Mouse (Mus musculus) liver (tissue): ENCODE measurements around the gene Il6st.

Experiments
- DNase-seq: peaks from one replicate; pipeline ENCODE4 v3.0.0-alpha.2; 2020; ENCODE audit warnings: mixed read lengths

Gene Il6st

GRCm38 (mm10) chr13:112447108-112447665 is 16.7 kb upstream of the Il6st start:
- DNase-seq: no peak

- no peak for DNase-seq
These were observed 13.7 kb upstream of the Il6st start for GRCm38 (mm10) chr13:112450210-112450609.

GRCm38 (mm10) chr13:112457366-112457765 is 6.5 kb upstream of the Il6st start:
- DNase-seq: no peak

GRCm38 (mm10) chr13:112458016-112458415 is 5.9 kb upstream of the Il6st start:
- no peak for DNase-seq

- DNase-seq: no peak
These were observed 5.3 kb upstream of the Il6st start for GRCm38 (mm10) chr13:112458435-112459018.

GRCm38 (mm10) chr13:112459956-112460355 is 3.9 kb upstream of the Il6st start:
- no peak for DNase-seq

- no peak for DNase-seq
These were observed 1.4 kb upstream of the Il6st start for GRCm38 (mm10) chr13:112462411-112462987.

GRCm38 (mm10) chr13:112463337-112463802 is 500 bp upstream of the Il6st start:
- DNase-seq: no peak

- no peak for DNase-seq
These were observed 887 bp downstream of the Il6st start for GRCm38 (mm10) chr13:112464626-112465287.

- no peak for DNase-seq
These were observed 1.7 kb downstream of the Il6st start for GRCm38 (mm10) chr13:112465585-112465984.

- DNase-seq: no peak
These were observed 2.5 kb downstream of the Il6st start for GRCm38 (mm10) chr13:112466136-112466945.

- no peak for DNase-seq
These were observed 3.0 kb downstream of the Il6st start for GRCm38 (mm10) chr13:112466946-112467255.

GRCm38 (mm10) chr13:112467384-112467783 is 3.5 kb downstream of the Il6st start:
- no peak for DNase-seq

- DNase-seq: no peak
These were observed 5.6 kb downstream of the Il6st start for GRCm38 (mm10) chr13:112469491-112469890.

- no peak for DNase-seq
These were observed 7.3 kb downstream of the Il6st start for GRCm38 (mm10) chr13:112471201-112471600.

- DNase-seq: no peak
These were observed 8.6 kb downstream of the Il6st start for GRCm38 (mm10) chr13:112472401-112473023.

GRCm38 (mm10) chr13:112473757-112474755 is 10.2 kb downstream of the Il6st start:
- DNase-seq: no peak

GRCm38 (mm10) chr13:112479032-112479431 is 15.2 kb downstream of the Il6st start:
- DNase-seq: no peak

GRCm38 (mm10) chr13:112479926-112480325 is 16.1 kb downstream of the Il6st start:
- DNase-seq: no peak

GRCm38 (mm10) chr13:112482525-112482924 is 18.7 kb downstream of the Il6st start:
- no peak for DNase-seq

GRCm38 (mm10) chr13:112483015-112483414 is 19.1 kb downstream of the Il6st start:
- DNase-seq: no peak
